9 mouse cellular contexts compared by ENCODE assay signal in the genomic region with DNA sequence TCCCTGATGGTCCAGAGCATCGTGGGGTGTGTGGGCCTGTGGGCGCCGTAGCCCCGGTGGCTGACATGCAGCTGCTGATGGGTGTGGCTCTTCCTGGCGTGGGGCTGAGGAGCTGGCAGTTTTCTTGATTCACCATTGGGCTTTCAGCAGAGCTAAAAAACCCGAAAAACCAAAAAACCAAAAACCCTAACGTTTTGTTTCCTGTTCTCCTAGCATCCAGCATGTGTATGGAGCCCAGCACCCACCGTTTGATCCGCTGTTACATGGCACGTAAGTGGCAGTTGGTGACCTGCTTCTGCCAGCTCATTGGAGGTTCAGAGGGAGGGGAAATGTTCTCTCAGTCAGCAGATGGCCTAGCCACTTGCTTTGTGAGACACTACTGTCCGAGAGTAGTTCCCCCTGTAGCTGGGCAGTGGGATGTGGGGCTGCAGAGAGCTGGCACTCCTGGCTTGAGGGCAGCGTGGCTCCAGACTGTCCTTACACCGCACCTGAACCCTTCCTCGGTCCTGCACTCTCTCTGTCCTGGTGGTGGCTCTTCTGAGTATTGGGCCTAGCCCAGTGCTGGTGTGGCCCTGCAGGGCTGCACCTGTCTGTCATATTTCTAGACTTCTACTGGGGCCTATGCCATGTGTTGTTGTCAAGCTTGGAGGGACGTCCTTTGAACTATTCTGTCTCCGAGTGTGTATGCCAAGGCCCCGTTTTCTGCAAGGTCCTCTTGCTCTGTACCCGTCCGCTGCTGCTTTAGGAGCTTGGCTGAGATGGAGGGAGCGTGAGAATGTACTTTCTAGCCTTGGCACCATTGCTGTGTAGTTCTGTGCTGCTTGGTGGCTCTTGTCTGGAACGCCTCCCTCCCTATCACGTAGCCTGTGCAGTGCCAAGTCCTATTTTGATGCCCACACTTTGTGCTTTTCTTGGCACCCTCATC. TPM values are rescaled to one million over a fixed set of nuclear protein-coding genes. Genes with fewer than 3 reads are reported as not detected.
DNase-seq lines count a peak whose midpoint lies in the region; ATAC-seq and TF ChIP-seq lines count a peak whose summit lies in the region.
"Had no signal": no experiment of that assay in that cellular context is flagged by ENCODE, and none has a peak within 500 bp of the region (broad histone marks: within the 10 kb centered on the region; RNA-seq: fewer than 3 reads in every experiment).

No protein-coding gene starts in this region.

- no peak for TF ChIP-seq POLR2A in bone marrow, adult 2 months (IDR thresholded peaks at IDR 0.05; ENCODE audit: borderline replicate concordance, control insufficient read depth, low read depth, low read length)

- peak; percentile 50 for ATAC-seq in megakaryocyte progenitor cell, adult 5-6 weeks (replicated peaks; ENCODE audit: poor library complexity)
- ATAC-seq in midbrain, embryonic 16.5 days: no peak

- intact Hi-C loops in heart, postnatal 25 days (cut with DNase I): loop anchor here (5.0 to 10.0 kb wide), 2 partner anchors 92 to 180 kb away; a partner anchor contains a TSS

- WGBS in bone marrow, adult 2 months: 56% methylated on average over 22 of the region's 22 CpGs
- 85% methylated on average over 22 of the region's 22 CpGs for WGBS in midbrain, embryonic 16.5 days

- TF ChIP-seq CTCF in bone marrow, adult 2 months (IDR thresholded peaks at IDR 0.05; ENCODE audit: control insufficient read depth, insufficient read depth, low read length): no peak

- H3K9me3 ChIP-seq in midbrain, embryonic 16.5 days (replicated peaks; ENCODE audit: control insufficient read depth, low read length, poor library complexity, severe bottlenecking): no peaks in the 10 kb centered on the region

- no peak overlapping the region for H3K4me3 ChIP-seq in bone marrow, adult 2 months (replicated peaks; ENCODE audit: control insufficient read depth, low read depth, low read length)
- no peak overlapping the region for H3K4me3 ChIP-seq in midbrain, embryonic 16.5 days (ENCODE audit: low read depth, low read length)

- H3K27ac ChIP-seq in bone marrow, adult 2 months (ENCODE audit: control insufficient read depth, insufficient read depth, low read depth, low read length, poor library complexity): peak overlapping the region; percentile 44; the same call in 1 of the 2 replicates
- H3K27ac ChIP-seq in midbrain, embryonic 16.5 days (ENCODE audit: low read length): no peak overlapping the region

- no peak overlapping the region for H3K9ac ChIP-seq in midbrain, embryonic 16.5 days (ENCODE audit: low read depth, low read length)

- H3K4me1 ChIP-seq in bone marrow, adult 2 months (ENCODE audit: control insufficient read depth, insufficient read depth, low read length): no peaks in the 10 kb centered on the region; the same call in 1 of the 2 replicates
- H3K4me1 ChIP-seq in midbrain, embryonic 16.5 days (ENCODE audit: control insufficient read depth, insufficient read depth, low read length): peaks cover 6% of the 10 kb centered on the region; the same call in 1 of the 2 replicates

- DNase-seq in heart, adult 18-20 months: peak; percentile 65 to 86
- DNase-seq in heart, postnatal 25 days (ENCODE audit: low spot score): no peak
- DNase-seq in cerebellum, postnatal 14 days: peak; percentile 61 to 74
- no peak for DNase-seq in kidney, adult 8-10 months
- DNase-seq in urinary bladder, adult 18-20 months (ENCODE audit: low spot score in 2 of 2): no peak
- DNase-seq: kidney, adult 9 months had no signal

- H3K36me3 ChIP-seq in midbrain, embryonic 16.5 days (ENCODE audit: control insufficient read depth, insufficient read depth, low read length): peaks cover 3% of the 10 kb centered on the region; the same call in 1 of the 2 replicates

- H3K27me3 ChIP-seq in midbrain, embryonic 16.5 days (ENCODE audit: control insufficient read depth, insufficient read depth, low read depth, low read length): no peaks in the 10 kb centered on the region

- H3K4me2 ChIP-seq in midbrain, embryonic 16.5 days (ENCODE audit: low read length): no peak overlapping the region

RNA-seq across cellular contexts. Expression of a gene that starts 20.5 kb away (rescaled TPM):
- 10 to 100 TPM; 25.7 to 26.0 TPM for total RNA-seq in heart, adult 18-20 months (2021)
- 10 to 100 TPM; 21.2 to 21.7 TPM for total RNA-seq in heart, postnatal 25 days (2021)
- 5.2 and 16.3 TPM in 2 replicates for polyA plus RNA-seq in bone marrow, adult 2 months (2011; ENCODE audit: insufficient read depth, insufficient read length, low replicate concordance, missing spikeins)
- total RNA-seq in megakaryocyte progenitor cell, adult 5-6 weeks (2015): 12.2 and 12.6 TPM in 2 replicates
- total RNA-seq in megakaryocyte progenitor cell, adult 5-6 weeks (2017): 17.3 and 19.8 TPM in 2 replicates
- polyA plus RNA-seq in midbrain, embryonic 16.5 days (2015; fragmentation: Nextera tagmentation; extraction: Ambion mirVana): 12.8 and 13.5 TPM in 2 replicates

RNA-seq across cellular contexts. Expression of a gene that starts 48.8 kb away (rescaled TPM):
- 10 to 100 TPM; 29.2 to 32.0 TPM for total RNA-seq in heart, adult 18-20 months (2021)
- total RNA-seq in heart, postnatal 25 days (2021): 10 to 100 TPM; 29.7 to 29.9 TPM
- 23.0 and 42.5 TPM in 2 replicates for polyA plus RNA-seq in bone marrow, adult 2 months (2011; ENCODE audit: insufficient read depth, insufficient read length, low replicate concordance, missing spikeins)
- total RNA-seq in megakaryocyte progenitor cell, adult 5-6 weeks (2015): 25.0 and 26.5 TPM in 2 replicates
- total RNA-seq in megakaryocyte progenitor cell, adult 5-6 weeks (2017): 37.6 and 45.7 TPM in 2 replicates
- 22.6 and 25.0 TPM in 2 replicates for polyA plus RNA-seq in midbrain, embryonic 16.5 days (2015; fragmentation: Nextera tagmentation; extraction: Ambion mirVana)

Comparison
In these comparisons a context has a peak if more than half of its experiments do, and no peak if none do; other contexts are left out.
1. DNase-seq: peak in heart, adult 18-20 months (2 of 2) and cerebellum, postnatal 14 days (2 of 2); none in heart, postnatal 25 days (single experiment), kidney, adult 8-10 months (0 of 2) and urinary bladder, adult 18-20 months (0 of 2).